Mouse (Mus musculus) erythroblast, embryonic 14.5 days (primary cell): ENCODE results near the gene Cand1.

ENCODE experiments used
- GATA1 ChIP-seq: IDR thresholded peaks from 2 replicates; pipeline ENCODE4 v1.6.1; 2012; ENCODE audit warnings: low read length, inconsistent platforms, mixed read lengths
- TAL1 ChIP-seq: IDR thresholded peaks from 3 replicates; pipeline ENCODE4 v1.6.1; 2012; ENCODE audit warnings: low read length, inconsistent platforms, mixed read lengths

DNA sequence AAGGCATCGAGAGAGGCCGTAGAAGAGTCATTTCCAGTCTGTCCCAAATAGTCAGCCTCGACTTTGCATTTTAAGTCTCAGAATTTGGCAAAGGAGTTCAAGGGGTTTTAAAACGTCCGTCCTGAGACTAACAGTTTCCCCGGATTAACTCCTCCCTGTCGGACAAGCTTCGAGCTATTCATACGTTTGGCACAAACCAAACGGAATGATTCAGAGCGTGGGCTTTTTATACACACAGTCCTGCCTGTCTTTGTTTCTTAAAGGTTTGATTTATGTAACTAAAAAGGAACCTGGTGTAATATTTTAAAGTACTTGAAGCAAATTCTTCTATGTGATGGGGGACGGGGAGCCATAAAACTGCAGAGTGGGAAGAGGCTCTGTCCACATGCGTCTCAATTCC, 70.6 kb downstream of the Cand1 start:
- TF ChIP-seq GATA1 (no peak), TAL1 (no peak)
